Mouse (Mus musculus) midbrain, embryonic 13.5 days (tissue): Measurements from ENCODE around the gene A730049H05Rik. TPM values are rescaled to one million over a fixed set of nuclear protein-coding genes. Genes with fewer than 3 reads are reported as not detected.

Source experiments
- ATAC-seq: fragments of 200-750 bp; cut with Nextera tagmentation; 2 replicates; pipeline ENCODE4 v1.8.0; 2017; ENCODE audit warnings: mild to moderate bottlenecking, moderate TSS enrichment, moderate library complexity
- H3K27ac ChIP-seq: fragments of 300-500 bp; sonication (generic); 2 replicates; pipeline ENCODE4 v1.5.1; 2015; ENCODE audit warnings: inconsistent platforms, mild to moderate bottlenecking, moderate library complexity
- H3K27me3 ChIP-seq: fragments of 300-500 bp; sonication (generic); 2 replicates; pipeline ENCODE4 v1.6.1; 2015; ENCODE audit warnings: mild to moderate bottlenecking, inconsistent platforms
- H3K36me3 ChIP-seq: fragments of 300-500 bp; sonication (generic); 2 replicates; pipeline ENCODE4 v1.6.1; 2015; ENCODE audit warnings: mild to moderate bottlenecking, inconsistent platforms
- H3K4me1 ChIP-seq: fragments of 300-500 bp; sonication (generic); replicated peaks from 2 replicates; pipeline ENCODE4 v1.6.1; 2015; ENCODE audit warnings: inconsistent platforms
- H3K4me2 ChIP-seq: fragments of 300-500 bp; sonication (generic); replicated peaks from 2 replicates; pipeline ENCODE4 v1.6.1; 2015; ENCODE audit warnings: moderate library complexity, mild to moderate bottlenecking, inconsistent platforms
- H3K4me3 ChIP-seq: fragments of 300-500 bp; sonication (generic); replicated peaks from 2 replicates; pipeline ENCODE4 v1.5.1; 2015; ENCODE audit warnings: mild to moderate bottlenecking, inconsistent platforms
- H3K9ac ChIP-seq: fragments of 300-500 bp; sonication (generic); replicated peaks from 2 replicates; pipeline ENCODE4 v1.6.1; 2015; ENCODE audit warnings: mild to moderate bottlenecking, inconsistent platforms
- H3K9me3 ChIP-seq: fragments of 300-500 bp; sonication (generic); 2 replicates; pipeline ENCODE4 v1.6.1; 2016; ENCODE audit warnings: mild to moderate bottlenecking, inconsistent platforms
- WGBS: fragments of 180-500 bp; shearing (Covaris S2); methylation state at CpG from one replicate; pipeline ENCODE4 v1.1.7; 2015; 5-methylcytosine and 5-hydroxymethylcytosine counted together
- polyA plus RNA-seq: library from polyadenylated mRNA; unstranded; fragments of >200 nt; fragmentation: Nextera tagmentation; extraction: Ambion mirVana; gene quantifications from 2 replicates; pipeline ENCODE4 v1.2.1, GENCODE M21; 2015

Gene A730049H05Rik
- polyA plus RNA-seq, 1 experiment from 2014 or later, result 0.52 TPM

- Histone ChIP-seq H3K27ac (no peak within 1 kb of the TSS), H3K4me1 (0 out of 2 replicates have a peak, but pooled peaks cover 5% of the 10 kb centered on the region), H3K9me3 (no peaks in the 10 kb centered on the region), H3K4me2 (no peak within 1 kb of the TSS), H3K27me3 (no peaks in the 10 kb centered on the region), H3K36me3 (no peaks in the 10 kb centered on the region), H3K4me3 (no peak within 1 kb of the TSS), H3K9ac (no peak within 1 kb of the TSS)
- WGBS, result 67% methylated on average over 4 of the region's 4 CpGs
- ATAC-seq, result no peak
Observed at GRCm38 (mm10) chr6:92869089-92869581, 52.9 kb downstream of the A730049H05Rik start, which contains the start of gene Gm15737. Gm15737 (plus strand) TSS chr6:92869357.

GRCm38 (mm10) chr6:92869582-92870219 is 53.4 kb downstream of the A730049H05Rik start:
- H3K9me3 ChIP-seq, result no peaks in the 10 kb centered on the region
- WGBS, result 71% methylated on average over 16 of the region's 16 CpGs

GRCm38 (mm10) chr6:92871813-92872212 is 55.5 kb downstream of the A730049H05Rik start:
- Histone ChIP-seq H3K4me2 (no peak overlapping the region), H3K4me1 (0 out of 2 replicates have a peak, but pooled peaks cover 5% of the 10 kb centered on the region), H3K9ac (no peak overlapping the region), H3K9me3 (no peaks in the 10 kb centered on the region), H3K27ac (no peak overlapping the region), H3K4me3 (no peak overlapping the region), H3K36me3 (no peaks in the 10 kb centered on the region), H3K27me3 (no peaks in the 10 kb centered on the region)
- no peak for ATAC-seq
- WGBS, result 59% methylated on average over 4 of the region's 4 CpGs

More at GRCm38 (mm10) chr6:92869582-92870219, 53.4 kb downstream of the A730049H05Rik start:
- 0 out of 2 replicates have a peak, but pooled peaks cover 5% of the 10 kb centered on the region for H3K4me1 ChIP-seq
- no peaks in the 10 kb centered on the region for H3K27me3 ChIP-seq
- H3K9ac ChIP-seq, result no peak overlapping the region
- H3K4me2 ChIP-seq, result no peak overlapping the region
- no peak overlapping the region for H3K27ac ChIP-seq
- ATAC-seq, result no peak
- H3K4me3 ChIP-seq, result no peak overlapping the region
- no peaks in the 10 kb centered on the region for H3K36me3 ChIP-seq

GRCm38 (mm10) chr6:92872766-92873165 is 56.5 kb downstream of the A730049H05Rik start:
- WGBS, result 92% methylated on average over 10 of the region's 10 CpGs
- Histone ChIP-seq H3K27ac (no peak overlapping the region), H3K27me3 (no peaks in the 10 kb centered on the region), H3K9ac (no peak overlapping the region), H3K4me3 (no peak overlapping the region), H3K9me3 (no peaks in the 10 kb centered on the region), H3K36me3 (no peaks in the 10 kb centered on the region), H3K4me2 (no peak overlapping the region), H3K4me1 (0 out of 2 replicates have a peak, but pooled peaks cover 5% of the 10 kb centered on the region)
- no peak for ATAC-seq

- Histone ChIP-seq H3K27me3 (no peaks in the 10 kb centered on the region), H3K4me1 (0 out of 2 replicates have a peak, but pooled peaks cover under 1% of the 10 kb centered on the region), H3K9ac (no peak overlapping the region), H3K9me3 (no peaks in the 10 kb centered on the region), H3K36me3 (no peaks in the 10 kb centered on the region), H3K4me2 (no peak overlapping the region), H3K27ac (no peak overlapping the region), H3K4me3 (no peak overlapping the region)
- 78% methylated on average over 5 of the region's 5 CpGs for WGBS
- no peak for ATAC-seq
Observed at GRCm38 (mm10) chr6:92874854-92875253, 58.6 kb downstream of the A730049H05Rik start.

- ATAC-seq, result no peak
- WGBS, result 93% methylated on average over 2 of the region's 2 CpGs
- Histone ChIP-seq H3K4me3 (no peak overlapping the region), H3K27me3 (no peaks in the 10 kb centered on the region; the same call in 1 of the 2 replicates), H3K4me1 (no peaks in the 10 kb centered on the region), H3K9me3 (no peaks in the 10 kb centered on the region), H3K27ac (no peak overlapping the region), H3K4me2 (no peak overlapping the region), H3K9ac (no peak overlapping the region), H3K36me3 (no peaks in the 10 kb centered on the region)
Observed at GRCm38 (mm10) chr6:92875340-92875739, 59.1 kb downstream of the A730049H05Rik start.

- Histone ChIP-seq H3K4me2 (no peak overlapping the region), H3K36me3 (no peaks in the 10 kb centered on the region), H3K4me3 (no peak overlapping the region), H3K9ac (no peak overlapping the region), H3K27ac (no peak overlapping the region), H3K4me1 (no peaks in the 10 kb centered on the region), H3K9me3 (no peaks in the 10 kb centered on the region), H3K27me3 (peaks cover 3% of the 10 kb centered on the region)
- 85% methylated on average over 5 of the region's 5 CpGs for WGBS
- no peak for ATAC-seq
Observed at GRCm38 (mm10) chr6:92876121-92876520, 59.8 kb downstream of the A730049H05Rik start.

GRCm38 (mm10) chr6:92877236-92877635 is 61.0 kb downstream of the A730049H05Rik start:
- Histone ChIP-seq H3K9me3 (no peaks in the 10 kb centered on the region), H3K4me3 (no peak overlapping the region), H3K27ac (no peak overlapping the region), H3K27me3 (peaks cover 3% of the 10 kb centered on the region), H3K36me3 (no peaks in the 10 kb centered on the region), H3K9ac (no peak overlapping the region), H3K4me2 (no peak overlapping the region), H3K4me1 (no peaks in the 10 kb centered on the region)
- WGBS, result 92% methylated on average over 4 of the region's 4 CpGs
- no peak for ATAC-seq

GRCm38 (mm10) chr6:92878771-92879170 is 62.5 kb downstream of the A730049H05Rik start:
- no peaks in the 10 kb centered on the region for H3K9me3 ChIP-seq
- H3K27ac ChIP-seq, result no peak overlapping the region
- H3K4me3 ChIP-seq, result no peak overlapping the region
- H3K4me2 ChIP-seq, result no peak overlapping the region
- WGBS, result 92% methylated on average over 5 of the region's 5 CpGs
- peaks cover 3% of the 10 kb centered on the region for H3K27me3 ChIP-seq
- H3K4me1 ChIP-seq, result peaks cover 8% of the 10 kb centered on the region
- no peaks in the 10 kb centered on the region for H3K36me3 ChIP-seq
- H3K9ac ChIP-seq, result no peak overlapping the region
- ATAC-seq, result no peak

- ATAC-seq, result no peak
- WGBS, result 58% methylated on average over 14 of the region's 14 CpGs
- Histone ChIP-seq H3K4me2 (no peak overlapping the region), H3K27me3 (peaks cover 3% of the 10 kb centered on the region), H3K9me3 (no peaks in the 10 kb centered on the region), H3K4me1 (peaks cover 8% of the 10 kb centered on the region), H3K9ac (no peak overlapping the region), H3K27ac (no peak overlapping the region), H3K4me3 (no peak overlapping the region), H3K36me3 (no peaks in the 10 kb centered on the region)
Observed at GRCm38 (mm10) chr6:92879700-92880265, 63.5 kb downstream of the A730049H05Rik start.

- Histone ChIP-seq H3K4me1 (peaks cover 8% of the 10 kb centered on the region), H3K9me3 (no peaks in the 10 kb centered on the region)
- WGBS, result 57% methylated on average over 5 of the region's 5 CpGs
Observed at GRCm38 (mm10) chr6:92882446-92882845, 66.2 kb downstream of the A730049H05Rik start.

GRCm38 (mm10) chr6:92883131-92883900 is 67.0 kb downstream of the A730049H05Rik start:
- WGBS, result 6% methylated on average over 9 of the region's 9 CpGs
- Histone ChIP-seq H3K9ac (no peak overlapping the region), H3K4me1 (peaks cover 8% of the 10 kb centered on the region), H3K9me3 (no peaks in the 10 kb centered on the region), H3K27ac (0 out of 2 replicates have a peak overlapping the region, but pooled peaks have one; percentile 4), H3K4me2 (no peak overlapping the region; the same call in 1 of the 2 replicates), H3K36me3 (no peaks in the 10 kb centered on the region), H3K4me3 (no peak overlapping the region), H3K27me3 (peaks cover 9% of the 10 kb centered on the region)
- ATAC-seq, result no peak

More at GRCm38 (mm10) chr6:92882446-92882845, 66.2 kb downstream of the A730049H05Rik start:
- Histone ChIP-seq H3K27me3 (peaks cover 9% of the 10 kb centered on the region), H3K27ac (no peak overlapping the region), H3K4me3 (no peak overlapping the region), H3K4me2 (no peak overlapping the region), H3K9ac (no peak overlapping the region), H3K36me3 (no peaks in the 10 kb centered on the region)
- ATAC-seq, result no peak
